Mouse (Mus musculus) erythroblast, embryonic 14.5 days (primary cell): ENCODE measurements around the gene Nrp2.

ENCODE experiments used
- GATA1 ChIP-seq: IDR thresholded peaks from 2 replicates; pipeline ENCODE4 v1.6.1; 2012; ENCODE audit warnings: low read length, inconsistent platforms, mixed read lengths
- TAL1 ChIP-seq: IDR thresholded peaks from 3 replicates; pipeline ENCODE4 v1.6.1; 2012; ENCODE audit warnings: low read length, inconsistent platforms, mixed read lengths

DNA sequence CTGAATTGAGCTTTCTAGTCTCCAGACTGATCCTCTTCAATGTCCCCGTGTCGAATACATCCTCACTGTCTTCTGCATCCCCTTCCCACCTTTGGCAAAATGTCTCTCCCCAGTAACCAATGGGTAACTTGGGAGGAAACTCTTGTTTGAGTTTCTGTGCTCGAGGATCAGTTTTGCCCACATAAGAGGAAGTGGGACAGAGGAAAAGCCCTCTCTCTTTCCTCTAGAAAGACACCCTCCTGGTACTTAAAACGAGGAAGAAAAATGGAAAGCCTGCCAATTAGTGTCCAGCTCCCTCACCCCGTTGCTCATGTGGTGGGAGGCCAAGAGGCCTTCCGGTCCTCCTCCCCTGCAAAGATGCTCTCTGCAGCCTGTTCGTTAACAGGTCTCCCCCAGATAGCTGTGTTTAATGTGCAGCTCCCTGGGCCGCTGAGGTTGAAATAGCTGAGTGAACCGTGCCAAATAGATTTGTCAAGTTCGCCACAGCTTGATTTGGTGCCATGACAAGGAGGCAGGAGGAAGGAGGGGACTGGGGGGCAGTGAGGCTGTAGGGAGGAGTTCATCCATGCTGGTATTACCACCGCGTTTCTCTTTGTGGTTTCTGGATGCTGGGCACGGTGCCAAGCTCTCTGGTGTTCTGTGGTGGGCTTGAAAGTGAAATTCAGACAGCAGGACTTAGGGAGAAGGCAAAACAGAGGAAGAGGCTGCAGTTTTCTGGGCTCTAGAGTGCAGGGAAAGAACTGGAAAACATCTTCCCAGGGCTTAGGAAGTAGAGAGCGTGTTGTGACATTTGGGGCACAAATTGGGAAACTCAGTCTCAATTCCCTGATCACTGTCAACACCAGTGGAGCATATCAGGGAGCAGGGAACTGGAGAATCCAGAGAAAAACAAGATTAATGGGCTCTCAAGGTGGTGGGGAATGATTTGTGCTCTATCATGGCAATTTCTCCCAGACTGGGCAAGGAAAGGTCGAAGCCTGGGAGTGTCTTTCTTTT, 48.2 kb downstream of the Nrp2 start:
- TF ChIP-seq TAL1, result no peak
- TF ChIP-seq GATA1, result no peak
